Mouse (Mus musculus): Measurements from ENCODE around the gene Ankmy1.

Ankmy1 gene

DNA sequence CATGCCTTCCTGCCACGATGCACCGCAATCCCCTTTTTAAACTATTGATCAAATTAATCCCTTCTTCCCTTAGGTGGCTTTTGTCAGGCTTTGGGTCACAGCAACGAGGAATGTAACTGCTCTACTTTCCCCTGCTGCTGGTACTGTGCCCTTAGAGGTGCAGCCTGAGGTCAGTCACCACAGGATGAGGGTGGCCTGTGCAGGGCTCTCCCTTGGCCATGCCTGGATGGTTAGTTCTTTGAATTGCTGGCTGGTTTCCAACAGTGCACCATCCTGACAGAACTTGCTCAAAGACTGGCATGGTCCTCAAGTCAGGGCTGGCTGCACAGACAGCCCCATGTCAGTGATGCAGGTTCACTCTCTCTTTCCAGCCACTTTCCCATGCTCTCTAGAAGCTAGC lies 28.7 kb downstream of the Ankmy1 start:
- WGBS = 84% methylated on average over 3 of the region's 3 CpGs

- WGBS = 91% methylated on average over 7 of the region's 7 CpGs
These were observed 30.0 kb downstream of the Ankmy1 start for GRCm38 (mm10) chr1:92872666-92873065.

DNA sequence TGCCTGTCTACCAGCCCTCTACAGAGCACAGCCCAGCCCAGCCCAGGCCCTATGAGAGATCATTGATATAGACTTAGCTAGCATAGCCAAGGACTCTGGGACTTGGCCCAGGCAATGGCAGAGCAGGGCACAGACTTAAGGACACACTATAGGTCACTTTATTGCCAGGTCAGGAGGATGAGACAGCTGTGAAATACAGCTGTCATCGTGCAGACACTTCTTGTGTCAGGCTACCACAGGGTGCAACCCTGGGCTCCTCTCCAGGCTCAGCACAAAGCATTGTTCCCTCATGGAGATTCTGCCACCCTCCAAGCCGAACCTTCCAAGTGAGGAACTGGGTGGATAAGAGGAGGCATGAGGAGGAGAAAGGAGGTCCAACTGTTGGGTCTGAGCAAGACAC lies 32.7 kb downstream of the Ankmy1 start:
- 70% methylated on average over 2 of the region's 2 CpGs for WGBS

DNA sequence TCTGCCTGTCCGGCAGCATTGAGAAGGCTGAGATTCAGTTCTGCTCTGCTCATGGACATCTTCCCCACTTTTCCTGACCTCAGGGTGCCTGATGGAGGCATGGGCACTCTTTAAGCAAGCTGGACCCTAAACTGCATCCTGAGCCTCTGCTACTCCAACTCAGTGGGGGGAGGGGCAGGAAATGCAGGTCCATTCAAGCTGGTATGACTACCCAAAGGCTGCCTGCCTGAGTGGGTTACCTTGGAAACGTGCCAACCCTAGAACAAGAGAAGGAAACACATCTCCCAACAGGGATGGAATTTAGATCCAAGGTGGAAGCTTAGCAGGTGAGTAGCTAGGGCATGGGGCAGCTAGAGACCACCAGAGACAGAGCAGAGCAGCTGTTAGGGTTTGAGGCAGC lies 36.5 kb downstream of the Ankmy1 start:
- WGBS = 64% methylated on average over 2 of the region's 2 CpGs

DNA sequence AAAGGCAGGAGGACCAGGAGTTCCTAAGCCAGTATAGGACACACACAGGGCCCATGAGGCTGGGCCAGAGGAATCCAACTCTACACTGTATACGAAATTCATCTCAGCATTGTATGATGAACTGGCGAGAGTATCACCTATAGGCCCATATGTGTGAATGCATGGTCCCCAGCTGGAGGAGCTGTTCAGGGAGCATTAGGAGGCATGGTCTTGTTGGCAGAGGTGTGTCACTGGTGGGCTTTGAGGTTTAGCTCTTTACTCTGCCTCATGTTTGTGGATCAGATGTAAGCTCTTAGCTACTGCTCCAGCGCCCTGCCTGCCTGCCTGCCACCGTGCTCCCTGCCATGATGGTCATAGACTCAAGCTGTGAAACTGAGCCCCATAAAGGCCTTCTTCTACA lies 39.4 kb downstream of the Ankmy1 start:
- WGBS = 87% methylated on average over 4 of the region's 4 CpGs

DNA sequence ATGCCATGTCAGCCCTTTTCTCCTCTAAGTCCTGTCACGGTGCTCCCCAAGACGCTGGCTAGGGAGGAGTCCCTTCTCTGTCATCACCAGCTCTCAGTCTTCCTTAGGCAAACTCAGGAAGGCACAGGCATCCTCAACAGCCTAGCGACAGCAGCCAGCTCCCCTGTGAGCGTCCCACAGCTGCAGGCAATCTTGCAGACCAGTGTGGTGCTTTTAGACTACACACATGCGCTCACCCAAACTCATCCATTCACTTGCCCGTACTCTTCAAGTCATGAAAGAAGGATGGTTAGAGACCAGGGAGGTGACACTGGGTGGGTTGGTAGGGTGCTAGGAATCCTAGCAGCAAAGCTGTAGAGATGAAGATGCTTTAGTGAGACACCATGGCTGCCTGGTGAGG lies 41.2 kb downstream of the Ankmy1 start:
- 58% methylated on average over 6 of the region's 6 CpGs for WGBS

DNA sequence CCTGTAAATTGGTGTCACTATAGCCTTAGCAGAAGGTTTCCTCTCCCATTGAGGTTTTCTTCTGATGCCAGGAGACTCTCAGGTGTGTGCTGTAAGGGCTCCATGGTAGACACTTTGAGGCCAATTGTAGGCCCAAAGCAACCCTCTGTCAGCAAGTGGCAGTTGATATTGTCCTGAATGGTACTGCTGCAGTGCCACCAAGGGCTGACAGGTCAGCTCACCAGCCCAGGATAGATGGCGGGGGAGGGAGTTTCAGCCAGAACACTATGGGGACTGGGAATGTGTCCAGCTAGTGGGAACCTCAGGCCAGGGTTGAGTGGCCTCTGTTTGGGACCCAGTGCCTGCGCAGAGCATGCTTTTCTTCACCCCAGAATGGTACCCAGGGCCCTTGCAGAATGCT lies 50.3 kb downstream of the Ankmy1 start:
- WGBS = 86% methylated on average over 2 of the region's 2 CpGs

GRCm38 (mm10) chr1:92849938-92850574 lies 52.6 kb downstream of the Ankmy1 start:
- WGBS = 45% methylated on average over 13 of the region's 13 CpGs

DNA sequence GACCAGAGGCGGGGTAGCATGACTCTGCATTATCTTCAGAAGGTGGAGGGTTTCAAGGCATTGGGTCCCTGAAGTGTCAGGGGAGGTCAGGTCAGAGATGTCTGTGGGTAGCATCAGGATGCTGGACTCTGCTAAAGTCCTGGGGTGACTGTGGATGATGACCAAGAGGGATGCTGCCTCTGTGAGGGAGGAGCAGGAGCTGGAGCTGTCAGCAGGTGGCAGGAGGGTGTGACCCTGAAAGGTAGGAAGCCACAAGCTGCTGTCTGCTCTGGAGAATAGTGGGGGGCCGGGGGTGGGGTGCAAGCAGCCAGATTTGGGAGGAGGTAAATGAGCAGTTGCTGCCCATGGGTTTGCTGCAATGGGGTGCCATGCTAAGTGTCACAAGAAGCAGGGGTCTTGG lies 53.2 kb downstream of the Ankmy1 start:
- 40% methylated on average over 2 of the region's 2 CpGs for WGBS

GRCm38 (mm10) chr1:92847873-92848839 lies 54.5 kb downstream of the Ankmy1 start:
- WGBS = 10% methylated on average over 40 of the region's 41 CpGs

- 84% methylated on average over 7 of the region's 7 CpGs for WGBS
These were observed 56.8 kb downstream of the Ankmy1 start for GRCm38 (mm10) chr1:92845889-92846288.

- WGBS = 58% methylated on average over 3 of the region's 3 CpGs
These were observed 61.3 kb downstream of the Ankmy1 start for GRCm38 (mm10) chr1:92841427-92841826.

DNA sequence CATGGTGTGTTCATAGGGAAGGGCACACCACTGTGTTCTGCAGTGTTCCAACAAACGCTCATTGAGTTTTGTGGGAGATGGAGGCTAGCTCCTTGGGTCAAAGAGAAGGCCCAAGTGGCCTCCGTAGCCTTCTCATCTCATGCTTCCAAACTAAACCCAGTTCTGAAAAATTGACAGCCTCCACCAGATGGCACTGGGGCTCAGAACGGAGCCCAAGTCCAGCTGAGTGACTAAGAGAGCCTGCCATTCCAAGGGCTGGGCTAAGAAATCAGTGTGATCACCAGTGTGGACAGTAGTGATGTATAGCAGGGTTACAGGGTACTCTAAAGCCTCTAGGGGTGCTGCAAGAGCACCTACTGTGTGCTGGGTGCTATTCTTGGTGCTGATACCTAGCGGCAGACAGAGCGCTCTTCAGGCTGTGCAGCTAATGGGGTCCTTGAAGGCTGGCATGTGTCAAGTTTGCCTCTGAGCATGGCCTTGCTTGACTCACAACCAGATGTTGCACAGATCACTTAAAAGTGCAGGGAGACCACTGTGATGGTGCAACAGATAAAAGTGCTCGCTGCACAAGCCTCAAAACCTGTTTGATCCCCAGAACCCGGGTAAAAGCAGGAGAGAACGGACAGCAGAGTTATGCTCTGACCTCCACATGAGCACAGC lies 62.3 kb downstream of the Ankmy1 start:
- WGBS = 73% methylated on average over 8 of the region's 8 CpGs

- WGBS = 66% methylated on average over 7 of the region's 7 CpGs
These were observed 63.5 kb downstream of the Ankmy1 start for GRCm38 (mm10) chr1:92839211-92839610.

DNA sequence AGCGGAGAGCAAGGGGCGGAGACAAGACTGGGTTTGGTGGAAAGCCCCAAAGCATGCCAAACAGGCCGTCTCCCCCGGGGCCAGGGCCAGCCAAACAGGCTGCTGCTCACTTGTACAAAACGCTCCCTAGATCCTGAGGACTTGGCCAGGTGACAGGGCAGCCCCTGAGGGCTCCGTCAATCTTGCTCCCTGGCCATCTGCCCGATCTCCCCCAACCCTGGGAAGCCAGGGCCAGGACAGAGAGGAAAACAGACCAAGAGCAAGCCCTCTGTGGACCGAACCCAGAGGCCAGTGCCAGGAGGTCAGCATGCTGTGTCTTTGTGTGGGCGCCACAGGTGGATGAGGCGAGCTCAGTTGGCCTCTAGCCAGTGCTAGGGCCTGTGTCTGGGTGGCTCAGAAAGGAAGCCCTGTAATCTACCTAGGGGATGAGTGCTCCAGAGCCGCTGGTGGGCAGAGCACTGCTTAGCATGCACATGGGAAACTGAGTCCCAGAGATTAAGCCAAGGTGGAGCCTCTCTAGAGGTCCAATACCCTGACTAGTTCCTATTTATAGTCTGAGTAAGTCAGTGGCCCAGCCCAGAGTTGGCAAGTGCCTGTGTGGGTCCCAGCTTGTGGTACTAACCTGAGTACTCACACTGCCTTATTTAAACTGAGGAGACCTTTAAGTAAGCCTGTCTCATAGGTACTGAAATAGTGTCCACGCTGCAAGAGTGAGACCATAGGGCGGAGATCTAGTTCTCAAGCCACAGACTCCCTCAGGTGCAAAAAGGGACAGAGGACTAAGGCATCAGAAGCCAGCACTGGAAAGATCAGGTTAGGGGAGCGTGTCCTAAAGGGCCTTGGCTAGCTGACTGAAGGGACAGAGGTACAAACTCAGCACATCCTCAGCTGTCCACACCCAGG lies 64.5 kb downstream of the Ankmy1 start:
- 64% methylated on average over 14 of the region's 14 CpGs for WGBS

DNA sequence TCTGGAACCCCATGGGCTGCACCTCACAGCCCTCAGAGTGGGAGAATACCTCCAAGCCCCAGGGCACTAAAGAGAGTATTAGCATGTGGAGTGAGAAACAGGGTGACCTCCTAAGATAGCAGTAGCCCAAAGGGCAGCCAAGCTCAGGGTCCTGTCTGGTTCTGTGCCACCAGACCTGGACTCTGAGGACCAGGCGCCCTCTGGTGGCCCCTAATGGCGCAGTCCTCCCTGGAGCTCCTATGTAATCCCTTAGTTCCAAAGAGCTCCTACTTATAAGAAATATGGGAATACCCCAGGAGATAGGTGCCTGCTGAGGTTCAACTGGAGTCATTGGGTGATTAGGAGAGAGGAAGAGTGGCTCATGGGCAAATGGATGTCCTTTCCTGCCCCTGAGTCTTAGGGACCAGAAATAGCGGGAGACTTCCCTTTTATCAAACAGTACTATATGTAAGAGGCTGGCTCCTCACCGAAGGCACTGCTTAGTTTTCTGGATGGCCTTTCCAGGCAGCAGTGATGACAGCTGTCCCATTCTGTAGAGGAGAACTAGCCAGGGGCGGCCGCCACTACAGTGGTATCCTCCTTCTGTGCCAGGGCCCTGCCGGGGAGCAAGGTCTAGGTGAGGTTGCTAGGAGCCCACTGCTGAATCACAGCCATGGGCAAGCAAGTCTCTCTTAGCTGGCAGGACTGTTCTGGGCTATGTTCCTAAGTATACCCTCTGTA lies 68.6 kb downstream of the Ankmy1 start:
- 38% methylated on average over 7 of the region's 7 CpGs for WGBS

DNA sequence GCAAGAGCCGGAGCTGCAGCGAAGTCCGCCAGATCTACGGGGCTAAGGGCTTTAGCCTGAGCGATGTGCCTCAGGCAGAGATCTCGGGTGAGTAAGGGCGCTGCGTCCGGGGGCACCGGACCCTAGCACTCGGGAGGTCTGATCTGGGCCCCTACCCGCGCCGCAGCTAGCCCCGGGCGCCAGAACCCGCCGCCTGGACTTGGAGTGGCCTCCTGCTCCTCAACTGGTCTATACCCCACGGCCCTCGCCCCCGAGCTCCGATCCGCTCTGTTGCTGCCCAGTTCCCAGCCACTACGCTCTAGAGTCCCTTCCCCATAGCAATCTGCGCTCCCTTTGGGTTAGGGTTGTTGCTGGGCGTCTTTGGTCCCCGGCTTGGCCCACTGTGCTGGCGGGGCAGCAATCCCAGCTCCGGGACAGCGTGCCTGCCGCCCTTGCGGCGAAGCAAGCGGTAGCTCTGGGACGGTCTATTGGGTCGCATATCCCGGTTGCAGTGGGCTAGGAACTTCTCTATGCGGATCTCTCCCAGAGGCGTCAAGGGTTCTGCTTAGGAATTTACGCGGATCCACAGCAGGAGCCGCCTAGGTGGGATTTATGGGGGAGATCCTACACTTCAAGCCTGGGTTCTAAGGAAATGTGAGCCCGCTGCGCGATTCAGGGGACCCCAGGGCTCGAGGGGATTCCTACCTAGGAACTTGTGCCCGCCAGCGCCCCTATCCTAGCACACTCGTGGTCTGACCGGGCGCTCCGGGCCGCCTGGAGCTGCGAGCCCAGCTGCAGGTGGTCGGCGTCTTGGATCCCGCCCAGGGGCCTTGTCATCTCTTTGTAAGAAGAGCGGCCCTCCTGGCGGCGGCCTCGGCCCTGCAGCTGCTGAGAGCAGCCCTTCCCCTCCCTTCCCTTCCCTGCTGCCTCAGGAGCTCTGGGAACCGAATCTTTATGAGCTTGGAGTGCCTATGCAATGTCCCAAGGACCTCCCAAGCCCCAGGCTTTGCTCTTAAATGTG lies 70.4 kb downstream of the Ankmy1 start:
- 2% methylated on average over 62 of the region's 62 CpGs for WGBS

- under 1% methylated on average over 73 of the region's 99 CpGs for WGBS
These were observed 71.3 kb downstream of the Ankmy1 start, which contains the start of gene Gpc1 for GRCm38 (mm10) chr1:92831188-92832001. TSS of gene Gpc1 (plus strand) at chr1:92831645.

Data from cerebral cortex, adult 2 months (tissue).